Mouse (Mus musculus) frontal cortex, adult (tissue): ENCODE data around the gene Grm8.

Experiments used
- ATAC-seq: cut with Nextera tagmentation; 2 replicates; pipeline ENCODE4 v1.9.2; 2017; ENCODE audit warnings: mild to moderate bottlenecking, moderate library complexity, mixed read lengths; ENCODE audit not compliant: low TSS enrichment

Gene Grm8

GRCm38 (mm10) chr6:27646503-27646902 lies 488.5 kb downstream of the Grm8 start:
- peak; percentile 100 for ATAC-seq

- ATAC-seq: no peak
Observed at GRCm38 (mm10) chr6:27645054-27645453, 489.9 kb downstream of the Grm8 start.

GRCm38 (mm10) chr6:27635898-27636297 lies 499.1 kb downstream of the Grm8 start:
- no peak for ATAC-seq

- no peak for ATAC-seq
Observed at GRCm38 (mm10) chr6:27617472-27617871, 517.5 kb downstream of the Grm8 start.

- 0 out of 2 replicates have a peak, but pooled peaks have one; percentile 6 for ATAC-seq
Observed at GRCm38 (mm10) chr6:27580485-27580884, 554.5 kb downstream of the Grm8 start.

GRCm38 (mm10) chr6:27545516-27545915 lies 589.5 kb downstream of the Grm8 start:
- no peak for ATAC-seq

- no peak for ATAC-seq
Observed at GRCm38 (mm10) chr6:27517620-27518019, 617.4 kb downstream of the Grm8 start.

- ATAC-seq: no peak
Observed at GRCm38 (mm10) chr6:27460998-27461397, 674.0 kb downstream of the Grm8 start.

GRCm38 (mm10) chr6:27408473-27408872 lies 726.5 kb downstream of the Grm8 start:
- peak; percentile 31; the same call in 1 of the 2 replicates for ATAC-seq

GRCm38 (mm10) chr6:27372416-27372815 lies 762.6 kb downstream of the Grm8 start:
- no peak for ATAC-seq

GRCm38 (mm10) chr6:27371095-27371494 lies 763.9 kb downstream of the Grm8 start:
- peak; percentile 98 for ATAC-seq

- ATAC-seq: no peak
Observed at GRCm38 (mm10) chr6:27363775-27364174, 771.2 kb downstream of the Grm8 start.

GRCm38 (mm10) chr6:27360440-27360839 lies 774.5 kb downstream of the Grm8 start:
- ATAC-seq: no peak

GRCm38 (mm10) chr6:27351147-27351546 lies 783.8 kb downstream of the Grm8 start:
- peak; percentile 72; the same call in 1 of the 2 replicates for ATAC-seq

- ATAC-seq: peak; percentile 91
Observed at GRCm38 (mm10) chr6:27348272-27348671, 786.7 kb downstream of the Grm8 start.

- ATAC-seq: no peak
Observed at GRCm38 (mm10) chr6:27346311-27346710, 788.7 kb downstream of the Grm8 start.

- no peak; the same call in 1 of the 2 replicates for ATAC-seq
Observed at GRCm38 (mm10) chr6:27340131-27340530, 794.8 kb downstream of the Grm8 start.

- ATAC-seq: no peak
Observed at GRCm38 (mm10) chr6:27318575-27318974, 816.4 kb downstream of the Grm8 start.

- no peak for ATAC-seq
Observed at GRCm38 (mm10) chr6:27317422-27317821, 817.6 kb downstream of the Grm8 start.

GRCm38 (mm10) chr6:27316018-27316417 lies 819.0 kb downstream of the Grm8 start:
- ATAC-seq: no peak

GRCm38 (mm10) chr6:27314273-27315009 lies 820.5 kb downstream of the Grm8 start:
- no peak for ATAC-seq

GRCm38 (mm10) chr6:27310401-27310800 lies 824.6 kb downstream of the Grm8 start:
- no peak for ATAC-seq

- no peak for ATAC-seq
Observed at GRCm38 (mm10) chr6:27305351-27305750, 829.6 kb downstream of the Grm8 start.

- ATAC-seq: no peak
Observed at GRCm38 (mm10) chr6:27264972-27265371, 870.0 kb downstream of the Grm8 start.
